Mouse (Mus musculus): ENCODE measurements around the gene Dstyk. TPM values are rescaled to one million over a fixed set of nuclear protein-coding genes. Genes with fewer than 3 reads are reported as not detected.
A peak's percentile ranks its signal among the peaks of the same experiment; 100 is the strongest.

The Dstyk gene
- 10 to 100 TPM; 40.4 to 46.8 TPM for total RNA-seq (2021)

- intact Hi-C loops (cut with DNase I): loop anchor here (2.0 to 5.0 kb wide), 2 partner anchors 27 to 50 kb away; partner anchors contain the start of gene Tmcc2
These were observed at the start of gene Dstyk for GRCm38 (mm10) chr1:132417319-132418251. Dstyk (plus strand) TSS chr1:132417555.

GRCm38 (mm10) chr1:132367692-132368506 lies 49.5 kb upstream of the Dstyk start:
- DNase-seq (ENCODE audit: low spot score in 2 of 2): peak; percentile 75 to 85
- intact Hi-C loops (cut with DNase I): loop anchor here (1.0 to 5.0 kb wide), 4 partner anchors 22 to 109 kb away; partner anchors contain the start of genes Dstyk and Rbbp5

More at GRCm38 (mm10) chr1:132417319-132418251, at the start of gene Dstyk:
- peak; percentile 90 to 91 for DNase-seq (ENCODE audit: low spot score in 2 of 2)

- DNase-seq (ENCODE audit: low spot score in 2 of 2): no peak
- intact Hi-C loops (cut with DNase I): no loop called here
These were observed 46.6 kb upstream of the Dstyk start for GRCm38 (mm10) chr1:132370681-132371173.

- no peak for DNase-seq (ENCODE audit: low spot score in 2 of 2)
- intact Hi-C loops (cut with DNase I): no loop called here
These were observed 45.9 kb upstream of the Dstyk start for GRCm38 (mm10) chr1:132371298-132372081.

GRCm38 (mm10) chr1:132372354-132372753 lies 45.0 kb upstream of the Dstyk start:
- no peak for DNase-seq (ENCODE audit: low spot score in 2 of 2)
- intact Hi-C loops (cut with DNase I): no loop called here

- DNase-seq (ENCODE audit: low spot score in 2 of 2): no peak
- intact Hi-C loops (cut with DNase I): no loop called here
These were observed 44.3 kb upstream of the Dstyk start for GRCm38 (mm10) chr1:132372896-132373534.

- no peak for DNase-seq (ENCODE audit: low spot score in 2 of 2)
- intact Hi-C loops (cut with DNase I): no loop called here
These were observed 43.0 kb upstream of the Dstyk start for GRCm38 (mm10) chr1:132374140-132374872.

- no peak for DNase-seq (ENCODE audit: low spot score in 2 of 2)
- intact Hi-C loops (cut with DNase I): no loop called here
These were observed 42.5 kb upstream of the Dstyk start for GRCm38 (mm10) chr1:132374873-132375244.

- intact Hi-C loops (cut with DNase I): no loop called here
- DNase-seq (ENCODE audit: low spot score in 2 of 2): no peak
These were observed 42.1 kb upstream of the Dstyk start for GRCm38 (mm10) chr1:132375256-132375655.

- intact Hi-C loops (cut with DNase I): no loop called here
- peak in 1 of 2 experiments; percentile 37 for DNase-seq (ENCODE audit: low spot score in 2 of 2)
These were observed 40.9 kb upstream of the Dstyk start for GRCm38 (mm10) chr1:132376211-132377054.

- intact Hi-C loops (cut with DNase I): no loop called here
- DNase-seq (ENCODE audit: low spot score in 2 of 2): no peak
These were observed 40.3 kb upstream of the Dstyk start for GRCm38 (mm10) chr1:132377055-132377365.

- intact Hi-C loops (cut with DNase I): no loop called here
- DNase-seq (ENCODE audit: low spot score in 2 of 2): no peak
These were observed 39.5 kb upstream of the Dstyk start for GRCm38 (mm10) chr1:132377811-132378210.

GRCm38 (mm10) chr1:132380550-132381100 lies 36.7 kb upstream of the Dstyk start:
- intact Hi-C loops (cut with DNase I): no loop called here
- DNase-seq (ENCODE audit: low spot score in 2 of 2): no peak

GRCm38 (mm10) chr1:132381929-132382328 lies 35.4 kb upstream of the Dstyk start:
- DNase-seq (ENCODE audit: low spot score in 2 of 2): no peak
- intact Hi-C loops (cut with DNase I): no loop called here

- intact Hi-C loops (cut with DNase I): no loop called here
- DNase-seq (ENCODE audit: low spot score in 2 of 2): peak in 1 of 2 experiments; percentile 64
These were observed 33.3 kb upstream of the Dstyk start for GRCm38 (mm10) chr1:132384001-132384554.

GRCm38 (mm10) chr1:132385266-132385665 lies 32.1 kb upstream of the Dstyk start:
- no peak for DNase-seq (ENCODE audit: low spot score in 2 of 2)
- intact Hi-C loops (cut with DNase I): no loop called here

GRCm38 (mm10) chr1:132385711-132386110 lies 31.6 kb upstream of the Dstyk start:
- intact Hi-C loops (cut with DNase I): no loop called here
- DNase-seq (ENCODE audit: low spot score in 2 of 2): no peak

Measured in left cerebral cortex, postnatal 36 days (tissue).